18 mouse cellular contexts compared by ENCODE assay signal in genomic region chr3:97225231-97225630, GRCm38 (mm10).
A peak's percentile ranks its signal among the peaks of the same experiment; 100 is the strongest.
DNase-seq lines count a peak whose midpoint lies in the region; ATAC-seq lines count a peak whose summit lies in the region.
"Had no signal": no experiment of that assay in that cellular context is flagged by ENCODE, and none has a peak within 500 bp of the region (broad histone marks: within the 10 kb centered on the region; RNA-seq: fewer than 3 reads in every experiment).

No protein-coding gene starts in this region.

- DNase-seq in heart, postnatal 25 days (ENCODE audit: low spot score): no peak
- DNase-seq in lung, postnatal 4 days: no peak
- peak; percentile 32 for DNase-seq in adipocyte (ENCODE audit: low spot score)
- no peak for DNase-seq in cerebellum, adult 9-11 months
- DNase-seq: adrenal gland, postnatal 25 days; cerebellum, postnatal 14 days; kidney, postnatal 4 days; thymus, postnatal 25 days had no signal

- no peaks in the 10 kb centered on the region for H3K9me3 ChIP-seq in heart, embryonic 15.5 days (replicated peaks)
- H3K9me3 ChIP-seq in lung, embryonic 16.5 days (ENCODE audit: control insufficient read depth, low read length): no peaks in the 10 kb centered on the region
- no peaks in the 10 kb centered on the region for H3K9me3 ChIP-seq in stomach, embryonic 16.5 days (replicated peaks; ENCODE audit: control insufficient read depth, low read length)
- H3K9me3 ChIP-seq: forebrain, embryonic 15.5 days; hindbrain, embryonic 10.5 days; intestine, embryonic 15.5 days; limb, embryonic 15.5 days; neural tube, embryonic 13.5 days had no signal

- peaks cover 13% of the 10 kb centered on the region for H3K36me3 ChIP-seq in heart, embryonic 15.5 days
- H3K36me3 ChIP-seq in lung, embryonic 16.5 days (ENCODE audit: control insufficient read depth, insufficient read depth, low read length): peaks cover 10% of the 10 kb centered on the region
- no peaks in the 10 kb centered on the region for H3K36me3 ChIP-seq in stomach, embryonic 16.5 days (ENCODE audit: control insufficient read depth, insufficient read depth, low read length)
- H3K36me3 ChIP-seq: intestine, embryonic 15.5 days had no signal

- H3K27ac ChIP-seq in heart, embryonic 15.5 days: peak overlapping the region; percentile 93; the same call in 1 of the 2 replicates
- H3K27ac ChIP-seq in lung, embryonic 16.5 days (ENCODE audit: low read length): peak overlapping the region; percentile 5; the same call in 1 of the 2 replicates
- 0 out of 2 replicates have a peak overlapping the region, but pooled peaks have one; percentile 34 for H3K27ac ChIP-seq in stomach, embryonic 16.5 days (ENCODE audit: low read length)
- H3K27ac ChIP-seq: forebrain, embryonic 15.5 days; hindbrain, embryonic 10.5 days; intestine, embryonic 15.5 days; limb, embryonic 15.5 days; macrophage; neural tube, embryonic 13.5 days had no signal

- H3K27me3 ChIP-seq in heart, embryonic 15.5 days: no peaks in the 10 kb centered on the region
- no peaks in the 10 kb centered on the region for H3K27me3 ChIP-seq in lung, embryonic 16.5 days (ENCODE audit: control insufficient read depth, insufficient read depth, low read depth, low read length)
- no peaks in the 10 kb centered on the region for H3K27me3 ChIP-seq in stomach, embryonic 16.5 days (ENCODE audit: control insufficient read depth, insufficient read depth, low read length)
- H3K27me3 ChIP-seq: forebrain, embryonic 15.5 days; intestine, embryonic 15.5 days; limb, embryonic 15.5 days; neural tube, embryonic 13.5 days had no signal

- H3K9ac ChIP-seq in heart, embryonic 15.5 days: no peak overlapping the region
- H3K9ac ChIP-seq in lung, embryonic 16.5 days (ENCODE audit: low read length): no peak overlapping the region
- H3K9ac ChIP-seq in stomach, embryonic 16.5 days (ENCODE audit: low read length): no peak overlapping the region
- H3K9ac ChIP-seq: forebrain, embryonic 15.5 days; intestine, embryonic 15.5 days; limb, embryonic 15.5 days; neural tube, embryonic 13.5 days had no signal

- peaks cover 32% of the 10 kb centered on the region for H3K4me1 ChIP-seq in heart, embryonic 15.5 days (replicated peaks)
- H3K4me1 ChIP-seq in lung, embryonic 16.5 days (replicated peaks; ENCODE audit: control insufficient read depth, insufficient read depth, low read length): peaks cover 24% of the 10 kb centered on the region
- H3K4me1 ChIP-seq in stomach, embryonic 16.5 days (ENCODE audit: control insufficient read depth, insufficient read depth, low read length): peaks cover 22% of the 10 kb centered on the region

- intact Hi-C loops in heart, postnatal 25 days (cut with DNase I): loop anchor here (5.0 kb wide), 1 partner anchor 68 kb away; the partner anchor contains the start of gene Acp6

- no peak for ATAC-seq in heart, embryonic 15.5 days (replicated peaks; ENCODE audit: insufficient number of reproducible peaks, insufficient read depth, low FRiP score, low read depth)
- no peak for ATAC-seq in lung, embryonic 16.5 days (ENCODE audit: low read depth)
- no peak for ATAC-seq in stomach, embryonic 16.5 days (ENCODE audit: insufficient read depth, low FRiP score)
- ATAC-seq: forebrain, embryonic 15.5 days; intestine, embryonic 15.5 days; midbrain, embryonic 16.5 days had no signal

- H3K4me3 ChIP-seq in heart, embryonic 15.5 days: no peak overlapping the region
- H3K4me3 ChIP-seq in lung, embryonic 16.5 days (ENCODE audit: low read length): no peak overlapping the region
- no peak overlapping the region for H3K4me3 ChIP-seq in stomach, embryonic 16.5 days (replicated peaks; ENCODE audit: low read length)
- H3K4me3 ChIP-seq: forebrain, embryonic 15.5 days; intestine, embryonic 15.5 days had no signal

- H3K4me2 ChIP-seq in heart, embryonic 15.5 days: peak overlapping the region; percentile 91; the same call in 1 of the 2 replicates
- H3K4me2 ChIP-seq in lung, embryonic 16.5 days (ENCODE audit: low read depth, low read length): 0 out of 2 replicates have a peak overlapping the region, but pooled peaks have one; percentile 2
- no peak overlapping the region for H3K4me2 ChIP-seq in stomach, embryonic 16.5 days (ENCODE audit: low read depth, low read length)

- WGBS in heart, embryonic 15.5 days: 66% methylated on average over 5 of the region's 5 CpGs
- WGBS in lung, embryonic 16.5 days: 58% methylated on average over 5 of the region's 5 CpGs
- 64% methylated on average over 5 of the region's 5 CpGs for WGBS in stomach, embryonic 16.5 days

Comparison
In these comparisons a context has a peak if more than half of its experiments do, and no peak if none do; other contexts are left out.
1. H3K27ac ChIP-seq: peak in every context shown above with its lines; median percentile 93 in heart, embryonic 15.5 days; 34 in stomach, embryonic 16.5 days; 5 in lung, embryonic 16.5 days.